Mouse (Mus musculus) lung, adult 2 months (tissue): ENCODE data around the gene 1700015G11Rik.

Experiments used
- CTCF ChIP-seq: fragments of 200-500 bp; IDR thresholded peaks from 2 replicates; pipeline ENCODE4 v1.5.1; 2011; ENCODE audit warnings: mild to moderate bottlenecking, low read length, control low read depth; ENCODE audit not compliant: insufficient read depth
- POLR2A ChIP-seq: fragments of 200-500 bp; IDR thresholded peaks from 2 replicates; pipeline ENCODE4 v1.6.1; 2011; ENCODE audit warnings: low read depth, mild to moderate bottlenecking, control low read depth, low read length, borderline replicate concordance; ENCODE audit errors: extremely low read depth

DNA sequence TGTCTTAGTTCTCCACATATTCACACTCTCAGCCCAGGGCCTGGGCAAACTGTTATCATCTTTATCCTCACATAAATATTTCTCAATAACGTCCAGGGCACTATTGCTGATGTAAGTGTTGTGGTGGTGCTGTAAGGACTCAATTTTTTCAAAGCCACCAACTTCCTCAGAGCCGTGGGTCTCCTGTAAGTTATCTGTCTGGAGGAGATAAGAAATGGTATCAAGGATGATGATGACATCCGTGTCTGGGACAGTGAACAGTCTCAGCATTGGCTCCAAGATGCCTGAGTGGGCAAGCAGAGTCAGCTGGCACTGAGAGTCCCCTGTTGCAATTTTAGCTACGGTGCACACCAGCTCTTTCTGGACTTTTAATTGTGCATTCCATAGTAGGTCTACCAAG lies 6.5 kb upstream of the 1700015G11Rik start:
- TF ChIP-seq CTCF (no peak), POLR2A (no peak)
